Mouse (Mus musculus) heart, embryonic 13.5 days (tissue): ENCODE measurements around the gene Pex7. TPM values are rescaled to one million over a fixed set of nuclear protein-coding genes. Genes with fewer than 3 reads are reported as not detected.
A peak's percentile ranks its signal among the peaks of the same experiment; 100 is the strongest.

Experiments
- ATAC-seq: fragments of 200-750 bp; cut with Nextera tagmentation; 2 replicates; pipeline ENCODE4 v1.8.0; 2017; ENCODE audit warnings: moderate TSS enrichment; ENCODE audit not compliant: insufficient number of reproducible peaks, low FRiP score, low TSS enrichment; ENCODE audit errors: extremely low read depth
- H3K27ac ChIP-seq: fragments of 300-500 bp; sonication (generic); replicated peaks from 2 replicates; pipeline ENCODE4 v1.5.1; 2015; ENCODE audit warnings: moderate library complexity, mild to moderate bottlenecking, inconsistent platforms
- H3K27me3 ChIP-seq: fragments of 300-500 bp; sonication (generic); replicated peaks from 2 replicates; pipeline ENCODE4 v1.6.1; 2015; ENCODE audit warnings: mild to moderate bottlenecking, inconsistent platforms
- H3K36me3 ChIP-seq: fragments of 300-500 bp; sonication (generic); 2 replicates; pipeline ENCODE4 v1.6.1; 2015; ENCODE audit warnings: mild to moderate bottlenecking, inconsistent platforms
- H3K4me1 ChIP-seq: fragments of 300-500 bp; sonication (generic); 2 replicates; pipeline ENCODE4 v1.6.1; 2015; ENCODE audit warnings: inconsistent platforms
- H3K4me2 ChIP-seq: fragments of 300-500 bp; sonication (generic); 2 replicates; pipeline ENCODE4 v1.6.1; 2015; ENCODE audit warnings: inconsistent platforms, mild to moderate bottlenecking, moderate library complexity
- H3K4me3 ChIP-seq: fragments of 300-500 bp; sonication (generic); 2 replicates; pipeline ENCODE4 v1.5.1; 2015; ENCODE audit warnings: moderate library complexity, mild to moderate bottlenecking, inconsistent platforms
- H3K9ac ChIP-seq: fragments of 300-500 bp; sonication (generic); 2 replicates; pipeline ENCODE4 v1.6.1; 2015; ENCODE audit warnings: inconsistent platforms, mild to moderate bottlenecking, moderate library complexity
- H3K9me3 ChIP-seq: fragments of 300-500 bp; sonication (generic); 2 replicates; pipeline ENCODE4 v1.6.1; 2016; ENCODE audit warnings: inconsistent platforms
- WGBS: fragments of 180-500 bp; shearing (Covaris S2); methylation state at CpG from one replicate; pipeline ENCODE4 v1.1.7; 2015; ENCODE audit warnings: mixed read lengths; 5-methylcytosine and 5-hydroxymethylcytosine counted together
- polyA plus RNA-seq: library from polyadenylated mRNA; unstranded; fragments of >200 nt; fragmentation: Nextera tagmentation; extraction: Ambion mirVana; gene quantifications from 2 replicates; pipeline ENCODE4 v1.2.1, GENCODE M21; 2015

The Pex7 gene
- polyA plus RNA-seq, 1 experiment from 2014 or later, result 33.3 TPM

DNA sequence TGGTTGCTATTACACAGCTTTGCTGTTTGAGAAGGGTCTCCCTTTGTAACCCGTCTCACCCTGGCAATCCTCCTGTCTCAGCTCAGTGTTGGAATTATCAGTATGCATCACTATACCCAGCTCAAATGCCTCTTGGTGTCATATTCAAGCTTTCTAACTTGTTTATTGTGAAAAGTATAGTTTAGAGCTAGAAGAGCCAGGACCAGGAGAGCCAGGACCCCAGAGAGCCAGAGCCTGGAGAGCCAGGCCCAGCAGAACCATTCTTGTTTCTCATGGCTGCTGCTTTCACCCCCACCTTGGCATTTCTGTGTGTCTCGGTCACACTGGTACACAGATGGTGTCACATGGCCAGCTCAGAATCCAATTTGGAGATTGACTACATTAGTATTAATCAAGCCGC lies 35.1 kb upstream of the Pex7 start:
- Histone ChIP-seq H3K27me3 (no peaks in the 10 kb centered on the region), H3K4me3 (no peak overlapping the region), H3K9ac (no peak overlapping the region), H3K36me3 (no peaks in the 10 kb centered on the region), H3K9me3 (no peaks in the 10 kb centered on the region), H3K4me2 (no peak overlapping the region), H3K27ac (no peak overlapping the region), H3K4me1 (peaks cover 43% of the 10 kb centered on the region)
- ATAC-seq, result no peak
- WGBS, result 88% methylated on average over 3 of the region's 3 CpGs

DNA sequence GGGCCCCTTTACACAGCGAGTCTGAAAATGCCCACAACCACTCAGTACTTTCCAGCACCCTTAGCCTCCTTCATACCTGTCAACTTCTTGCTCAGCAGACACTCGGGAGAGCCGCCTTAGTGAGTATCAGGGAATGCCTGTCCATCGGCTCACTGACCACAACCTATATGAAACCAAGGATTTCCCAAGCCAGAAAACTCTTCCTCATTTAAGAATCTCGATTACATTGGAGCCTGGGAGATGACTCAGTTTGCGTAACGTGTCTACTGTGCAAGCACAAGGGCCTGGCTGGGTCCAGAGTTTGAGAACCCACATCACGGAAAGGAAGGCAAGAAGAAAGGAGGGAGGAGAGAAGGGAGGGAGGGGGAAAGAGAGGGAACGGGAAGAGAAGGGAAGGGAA lies 34.4 kb upstream of the Pex7 start:
- no peak overlapping the region for H3K9ac ChIP-seq
- no peak for ATAC-seq
- H3K9me3 ChIP-seq, result no peaks in the 10 kb centered on the region
- H3K4me2 ChIP-seq, result no peak overlapping the region
- H3K27me3 ChIP-seq, result no peaks in the 10 kb centered on the region
- no peaks in the 10 kb centered on the region for H3K36me3 ChIP-seq
- 74% methylated on average over 9 of the region's 9 CpGs for WGBS
- no peak overlapping the region for H3K27ac ChIP-seq
- peaks cover 50% of the 10 kb centered on the region for H3K4me1 ChIP-seq
- no peak overlapping the region for H3K4me3 ChIP-seq

DNA sequence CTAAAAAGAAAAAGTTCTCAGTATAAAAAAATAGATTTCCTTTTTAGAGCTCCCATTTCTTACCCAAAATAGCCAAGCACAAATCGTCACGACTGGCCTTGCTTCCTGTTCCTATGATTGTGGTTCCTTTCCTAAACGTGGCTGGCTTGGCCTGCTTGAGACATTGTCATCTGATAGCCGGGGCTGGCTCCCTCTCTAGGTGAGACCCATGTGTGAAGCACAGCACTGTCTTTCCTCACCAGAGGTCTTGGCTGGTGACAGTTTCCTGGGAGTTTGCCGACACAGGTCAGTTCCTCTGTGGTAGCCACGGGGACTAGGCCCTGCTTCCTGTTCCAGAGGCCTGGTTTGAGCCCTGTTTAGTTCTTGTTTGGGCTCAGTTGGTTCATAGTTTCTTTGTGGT lies 33.6 kb upstream of the Pex7 start:
- 22% methylated on average over 6 of the region's 6 CpGs for WGBS
- no peaks in the 10 kb centered on the region for H3K27me3 ChIP-seq
- H3K9ac ChIP-seq, result no peak overlapping the region
- no peak for ATAC-seq
- H3K9me3 ChIP-seq, result no peaks in the 10 kb centered on the region
- peaks cover 56% of the 10 kb centered on the region for H3K4me1 ChIP-seq
- 0 out of 2 replicates have a peak overlapping the region, but pooled peaks have one; percentile 24 for H3K27ac ChIP-seq
- H3K4me2 ChIP-seq, result no peak overlapping the region
- H3K36me3 ChIP-seq, result no peaks in the 10 kb centered on the region
- H3K4me3 ChIP-seq, result no peak overlapping the region

DNA sequence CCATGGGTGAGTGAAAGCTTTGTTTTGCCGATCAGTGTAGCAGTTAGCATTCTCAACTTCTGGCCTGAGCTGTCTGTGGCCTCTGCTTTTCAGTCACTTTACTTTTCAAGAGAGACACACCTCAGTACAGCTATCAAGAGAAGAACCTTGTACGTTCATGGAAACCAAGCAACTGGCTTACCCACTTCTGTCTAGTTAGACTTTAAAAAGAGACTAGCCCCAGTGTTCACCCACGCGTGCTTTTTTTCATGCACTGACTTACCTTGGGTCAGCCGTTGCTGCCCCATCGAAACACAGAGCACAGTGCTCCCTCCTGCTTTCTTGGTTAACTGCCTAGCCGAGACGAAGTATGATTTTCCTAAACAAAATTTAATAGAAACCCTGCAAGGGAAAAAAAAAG lies 33.1 kb upstream of the Pex7 start:
- Histone ChIP-seq H3K27me3 (no peaks in the 10 kb centered on the region), H3K4me3 (no peak overlapping the region), H3K9ac (no peak overlapping the region), H3K27ac (peak overlapping the region; percentile 36; the same call in 1 of the 2 replicates), H3K9me3 (no peaks in the 10 kb centered on the region), H3K4me1 (peaks cover 56% of the 10 kb centered on the region), H3K36me3 (no peaks in the 10 kb centered on the region), H3K4me2 (no peak overlapping the region)
- ATAC-seq, result no peak
- 82% methylated on average over 8 of the region's 8 CpGs for WGBS

DNA sequence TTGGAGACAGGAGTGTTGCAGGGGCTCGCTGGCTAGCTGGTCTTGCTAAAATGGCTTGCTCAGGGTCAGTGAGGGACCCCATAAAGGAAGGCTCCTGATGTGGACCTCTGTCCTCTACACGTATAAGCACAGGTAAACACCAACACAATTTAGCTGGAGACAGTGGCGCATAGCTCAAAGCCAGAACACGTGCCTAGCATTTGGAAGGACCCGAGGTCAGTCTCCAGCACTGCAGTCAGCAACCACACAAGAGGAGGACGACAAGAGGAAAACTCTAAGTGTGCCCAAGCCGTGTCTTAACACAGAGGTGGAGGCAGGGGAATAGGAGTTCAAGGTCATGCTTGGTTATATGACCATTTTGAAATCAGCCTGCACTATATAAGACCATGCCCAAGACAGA lies 32.6 kb upstream of the Pex7 start:
- no peak overlapping the region for H3K4me2 ChIP-seq
- H3K27ac ChIP-seq, result peak overlapping the region; percentile 36; the same call in 1 of the 2 replicates
- no peak overlapping the region for H3K9ac ChIP-seq
- no peaks in the 10 kb centered on the region for H3K9me3 ChIP-seq
- H3K27me3 ChIP-seq, result no peaks in the 10 kb centered on the region
- ATAC-seq, result no peak
- no peak overlapping the region for H3K4me3 ChIP-seq
- H3K36me3 ChIP-seq, result no peaks in the 10 kb centered on the region
- WGBS, result 76% methylated on average over 7 of the region's 7 CpGs
- H3K4me1 ChIP-seq, result peaks cover 52% of the 10 kb centered on the region

DNA sequence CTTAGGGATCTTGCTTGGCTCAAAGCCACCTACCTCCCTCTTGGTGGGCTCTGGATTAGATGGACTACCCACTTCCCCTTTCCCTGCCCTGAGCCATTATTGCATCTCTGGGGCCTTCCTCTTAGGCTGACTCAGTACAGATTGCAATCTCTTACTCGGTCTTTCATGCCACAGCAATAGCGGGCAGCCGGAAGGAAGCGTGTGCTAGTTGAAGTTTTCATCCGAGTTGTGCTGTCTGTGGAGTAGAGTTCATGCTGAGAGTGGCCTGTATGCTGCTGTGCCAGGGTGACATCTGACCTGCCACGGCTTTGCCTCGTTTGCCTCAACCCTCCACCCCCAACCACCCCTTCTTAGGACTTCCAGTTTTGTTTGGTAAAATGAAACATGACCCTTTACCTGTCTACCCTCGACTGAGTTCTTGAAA lies 31.8 kb upstream of the Pex7 start:
- Histone ChIP-seq H3K4me2 (no peak overlapping the region), H3K36me3 (no peaks in the 10 kb centered on the region), H3K4me1 (peaks cover 52% of the 10 kb centered on the region), H3K9me3 (no peaks in the 10 kb centered on the region), H3K27ac (no peak overlapping the region), H3K27me3 (no peaks in the 10 kb centered on the region), H3K9ac (no peak overlapping the region), H3K4me3 (no peak overlapping the region)
- ATAC-seq, result no peak
- WGBS, result 50% methylated on average over 8 of the region's 8 CpGs

DNA sequence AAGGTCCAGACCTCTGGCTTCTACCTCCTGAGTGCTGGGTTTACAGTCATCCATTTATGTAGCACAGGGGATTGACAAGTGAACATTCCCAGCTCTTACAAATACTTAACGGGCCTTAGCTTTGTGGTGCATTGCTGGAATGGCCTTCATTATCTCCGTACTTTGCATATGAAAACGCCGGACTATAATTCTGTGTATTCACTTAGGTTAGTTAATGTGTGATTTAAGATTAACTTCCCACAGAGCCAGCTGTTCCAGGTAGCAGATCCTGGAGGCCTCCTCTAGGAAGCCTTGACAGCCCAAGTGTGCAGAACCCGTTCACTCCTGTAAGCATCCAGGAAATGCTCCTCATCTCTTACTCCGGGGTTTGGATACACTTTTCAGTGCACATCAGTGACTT lies 31.2 kb upstream of the Pex7 start:
- H3K4me2 ChIP-seq, result no peak overlapping the region
- no peaks in the 10 kb centered on the region for H3K27me3 ChIP-seq
- H3K9me3 ChIP-seq, result no peaks in the 10 kb centered on the region
- H3K4me1 ChIP-seq, result peaks cover 52% of the 10 kb centered on the region
- 73% methylated on average over 6 of the region's 6 CpGs for WGBS
- no peak overlapping the region for H3K27ac ChIP-seq
- H3K36me3 ChIP-seq, result no peaks in the 10 kb centered on the region
- ATAC-seq, result no peak
- no peak overlapping the region for H3K4me3 ChIP-seq
- no peak overlapping the region for H3K9ac ChIP-seq

DNA sequence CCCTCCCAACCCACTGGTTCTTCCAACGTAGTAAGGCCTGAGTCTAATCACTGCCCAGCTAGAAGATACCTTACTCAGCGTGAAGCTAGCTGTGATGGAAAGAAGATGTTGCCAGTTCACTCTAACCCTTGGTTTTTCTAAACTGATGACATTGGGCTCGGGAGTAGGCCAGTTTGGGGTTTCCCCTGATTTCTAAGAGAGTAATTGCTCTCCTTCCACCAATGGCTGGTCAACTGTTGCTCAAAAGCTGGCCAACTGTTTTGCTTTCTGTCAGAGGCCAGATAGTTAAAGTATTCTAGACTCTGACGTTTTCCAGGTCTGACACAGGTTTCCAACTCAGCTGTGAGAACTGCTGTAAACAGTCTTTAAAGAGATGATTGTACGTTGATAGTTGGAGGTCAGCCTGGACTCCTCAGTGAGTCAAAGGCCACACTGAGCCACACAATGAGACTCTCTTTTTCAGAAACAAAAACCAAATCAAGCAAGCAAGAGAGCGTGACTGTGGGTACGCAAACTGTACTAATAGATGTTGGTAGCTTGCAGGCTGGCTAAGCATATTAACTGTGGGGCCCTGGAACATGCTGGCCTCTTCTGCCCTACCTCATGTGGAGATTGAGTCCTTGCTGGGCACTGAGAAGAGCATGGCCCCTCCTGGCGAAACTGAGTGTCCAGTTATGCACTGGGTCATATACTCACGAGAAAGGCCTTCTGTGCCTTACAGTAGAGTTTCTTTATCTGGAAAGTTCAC lies 29.6 kb upstream of the Pex7 start:
- Histone ChIP-seq H3K27me3 (peaks cover 9% of the 10 kb centered on the region; the same call in 1 of the 2 replicates), H3K36me3 (no peaks in the 10 kb centered on the region), H3K4me1 (peaks cover 62% of the 10 kb centered on the region), H3K4me2 (peak overlapping the region; percentile 78), H3K4me3 (peak overlapping the region; percentile 34), H3K9ac (peak overlapping the region; percentile 54; the same call in 1 of the 2 replicates), H3K27ac (peak overlapping the region; percentile 24; the same call in 1 of the 2 replicates), H3K9me3 (no peaks in the 10 kb centered on the region)
- 59% methylated on average over 9 of the region's 9 CpGs for WGBS
- ATAC-seq, result no peak

DNA sequence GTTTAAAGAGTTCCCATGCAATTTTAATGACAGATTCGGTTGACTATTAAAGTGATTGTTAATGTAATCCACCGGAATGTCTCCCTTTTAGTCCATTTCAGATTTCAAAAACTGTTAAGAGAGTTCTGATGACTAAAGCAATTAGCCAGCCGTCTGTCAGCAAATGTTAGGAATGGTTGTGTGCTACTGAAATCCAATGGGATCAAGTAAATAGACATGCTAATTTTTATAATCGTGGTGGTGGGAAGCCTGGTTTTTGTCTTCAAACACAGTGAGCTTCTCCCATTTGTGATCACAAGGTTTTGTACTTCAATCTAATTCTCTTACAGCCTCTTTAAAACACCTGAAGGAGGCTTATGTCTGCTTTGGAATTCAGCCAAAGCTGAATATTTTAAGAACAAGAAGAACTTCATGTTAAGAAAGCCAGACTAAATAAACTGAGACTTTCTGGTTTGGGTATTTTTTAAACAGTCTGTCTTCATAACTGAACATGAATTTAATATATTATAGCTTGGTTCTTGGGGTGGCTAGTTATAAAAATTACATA lies 28.4 kb upstream of the Pex7 start:
- no peaks in the 10 kb centered on the region for H3K9me3 ChIP-seq
- peaks cover 51% of the 10 kb centered on the region for H3K4me1 ChIP-seq
- H3K36me3 ChIP-seq, result no peaks in the 10 kb centered on the region
- 51% methylated on average over 4 of the region's 4 CpGs for WGBS
- ATAC-seq, result no peak
- peak overlapping the region; percentile 78 for H3K4me2 ChIP-seq
- peak overlapping the region; percentile 88 for H3K4me3 ChIP-seq
- H3K27me3 ChIP-seq, result peaks cover 10% of the 10 kb centered on the region; the same call in 1 of the 2 replicates
- H3K9ac ChIP-seq, result peak overlapping the region; percentile 94
- H3K27ac ChIP-seq, result no peak overlapping the region

DNA sequence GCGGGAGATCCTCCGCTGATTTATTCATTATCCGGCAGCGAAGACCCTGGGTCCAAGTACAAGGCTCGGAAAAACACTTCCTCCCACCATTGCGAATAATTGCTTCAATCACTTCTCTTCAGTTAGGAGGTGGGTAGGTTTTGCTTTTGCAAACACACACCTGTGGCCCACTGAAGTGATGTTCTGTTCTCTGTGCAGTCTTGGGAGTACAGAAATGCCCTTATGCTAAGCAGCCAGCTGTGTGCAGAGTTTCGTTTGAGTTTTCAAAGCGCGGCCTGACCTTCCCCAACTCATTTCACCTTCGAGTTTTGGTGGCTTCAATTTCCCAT lies 27.8 kb upstream of the Pex7 start:
- no peak overlapping the region; the same call in 1 of the 2 replicates for H3K27ac ChIP-seq
- H3K9ac ChIP-seq, result peak overlapping the region; percentile 94
- H3K4me2 ChIP-seq, result peak overlapping the region; percentile 78
- no peaks in the 10 kb centered on the region for H3K9me3 ChIP-seq
- H3K4me3 ChIP-seq, result peak overlapping the region; percentile 88
- peaks cover 44% of the 10 kb centered on the region for H3K4me1 ChIP-seq
- no peak for ATAC-seq
- H3K36me3 ChIP-seq, result no peaks in the 10 kb centered on the region
- peaks cover 10% of the 10 kb centered on the region; the same call in 1 of the 2 replicates for H3K27me3 ChIP-seq
- WGBS, result 6% methylated on average over 10 of the region's 10 CpGs

DNA sequence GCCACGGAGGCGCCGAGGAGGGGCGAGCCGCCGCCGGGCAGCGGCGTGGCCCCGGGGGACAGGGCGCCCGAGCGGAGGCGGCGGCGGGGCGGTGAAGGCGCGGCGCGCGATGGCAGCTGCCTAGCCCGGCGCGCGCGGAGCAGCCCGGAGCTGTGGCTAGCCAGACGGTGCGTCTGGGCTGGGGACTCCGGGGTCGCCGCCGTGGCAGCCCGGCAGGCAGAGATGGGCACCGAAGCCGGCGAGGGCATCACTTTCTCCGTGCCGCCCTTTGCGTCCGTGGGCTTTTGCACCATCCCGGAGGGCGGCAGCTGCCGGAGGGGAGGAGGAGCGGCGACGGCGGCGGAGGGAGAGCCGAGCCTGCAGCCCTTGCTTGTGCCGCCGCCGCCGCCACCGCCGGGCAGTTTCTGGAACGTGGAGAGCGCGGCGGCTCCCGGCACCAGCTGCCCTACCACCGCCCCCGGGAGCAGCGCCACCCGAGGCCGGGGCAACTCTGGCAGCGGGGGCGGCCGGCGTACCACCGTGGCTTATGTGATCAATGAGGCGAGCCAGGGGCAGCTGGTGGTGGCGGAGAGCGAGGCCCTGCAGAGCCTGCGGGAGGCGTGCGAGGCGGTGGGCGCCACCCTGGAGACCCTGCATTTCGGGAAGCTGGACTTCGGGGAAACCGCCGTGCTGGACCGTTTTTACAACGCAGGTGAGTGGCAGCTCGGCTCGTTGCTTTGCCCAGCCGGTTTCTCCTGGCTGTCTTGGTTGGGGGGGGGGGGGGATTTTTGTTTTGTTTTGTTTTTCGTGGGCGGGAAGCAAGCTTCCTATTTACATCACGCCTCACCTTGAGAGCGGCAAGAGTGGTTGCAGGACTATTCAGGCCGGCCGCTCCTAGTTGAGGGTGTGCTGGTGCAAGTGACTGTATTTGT lies 27.1 kb upstream of the Pex7 start, which contains the start of gene Map3k5:
Gene Map3k5 (plus strand): TSS at position 89 of the 911 bp plus-strand sequence.
- Histone ChIP-seq H3K27me3 (peaks cover 10% of the 10 kb centered on the region; the same call in 1 of the 2 replicates), H3K4me1 (peaks cover 40% of the 10 kb centered on the region), H3K4me3 (peak within 1 kb of the TSS; percentile 88), H3K9me3 (no peaks in the 10 kb centered on the region), H3K27ac (peak within 1 kb of the TSS; percentile 94), H3K36me3 (no peaks in the 10 kb centered on the region), H3K9ac (peak within 1 kb of the TSS; percentile 94), H3K4me2 (peak within 1 kb of the TSS; percentile 78)
- ATAC-seq, result no peak
- under 1% methylated on average over 80 of the region's 95 CpGs for WGBS
